Mouse (Mus musculus): Measurements from ENCODE around the gene Krtap20-2. TPM values are rescaled to one million over a fixed set of nuclear protein-coding genes. Genes with fewer than 3 reads are reported as not detected.
A peak's percentile ranks its signal among the peaks of the same experiment; 100 is the strongest.
"Not testable (repeated sequence)": the region's sequence is repeated elsewhere in the genome, so short reads cannot be mapped to it uniquely, and the experiment has no call there.

The Krtap20-2 gene
- not detected in 2 replicates for polyA plus RNA-seq (2014; fragmentation: Nextera tagmentation; extraction: Ambion mirVana)

GRCm38 (mm10) chr16:89205561-89205960 lies at the start of gene Krtap20-2:
TSS of gene Krtap20-2 (plus strand) at chr16:89205861.
- no peak within 1 kb of the TSS for H3K4me3 ChIP-seq (ENCODE audit: low read depth, low read length)
- H3K9me3 ChIP-seq (ENCODE audit: control insufficient read depth, low read length) = no peaks in the 10 kb centered on the region
- H3K36me3 ChIP-seq (ENCODE audit: control insufficient read depth, insufficient read depth, low read length) = no peaks in the 10 kb centered on the region
- H3K4me2 ChIP-seq = no peak within 1 kb of the TSS
- no peak for ATAC-seq (ENCODE audit: low FRiP score)
- DNase-seq (ENCODE audit: low spot score, missing footprints) = no peak
- no peak within 1 kb of the TSS for H3K27ac ChIP-seq (ENCODE audit: low read depth, low read length)
- H3K4me1 ChIP-seq (ENCODE audit: control insufficient read depth, insufficient read depth, low read length) = no peaks in the 10 kb centered on the region
- no peak within 1 kb of the TSS for H3K9ac ChIP-seq (ENCODE audit: low read length)
- H3K27me3 ChIP-seq (ENCODE audit: control insufficient read depth, insufficient read depth, low read length) = no peaks in the 10 kb centered on the region
- WGBS = 79% methylated on average over 1 of the region's 1 CpGs

GRCm38 (mm10) chr16:89157652-89158051 lies 48.0 kb upstream of the Krtap20-2 start, which contains the start of gene Gm9789:
TSS of gene Gm9789 (plus strand) at chr16:89157952.
- DNase-seq (ENCODE audit: low spot score, missing footprints) (peak; percentile 41), ATAC-seq (ENCODE audit: low FRiP score) (no peak)
- H3K9ac ChIP-seq (ENCODE audit: low read length) = no peak within 1 kb of the TSS
- no peaks in the 10 kb centered on the region for H3K36me3 ChIP-seq (ENCODE audit: control insufficient read depth, insufficient read depth, low read length)
- no peak within 1 kb of the TSS for H3K4me2 ChIP-seq
- H3K9me3 ChIP-seq (ENCODE audit: control insufficient read depth, low read length) = no peaks in the 10 kb centered on the region
- WGBS = 91% methylated on average over 4 of the region's 4 CpGs
- H3K4me3 ChIP-seq (ENCODE audit: low read depth, low read length) = no peak within 1 kb of the TSS
- no peaks in the 10 kb centered on the region for H3K4me1 ChIP-seq (ENCODE audit: control insufficient read depth, insufficient read depth, low read length)
- no peaks in the 10 kb centered on the region for H3K27me3 ChIP-seq (ENCODE audit: control insufficient read depth, insufficient read depth, low read length)
- no peak within 1 kb of the TSS for H3K27ac ChIP-seq (ENCODE audit: low read depth, low read length)

- H3K27ac ChIP-seq (ENCODE audit: low read depth, low read length); H3K4me1 ChIP-seq (ENCODE audit: control insufficient read depth, insufficient read depth, low read length); H3K9me3 ChIP-seq (ENCODE audit: control insufficient read depth, low read length); H3K9ac ChIP-seq (ENCODE audit: low read length); DNase-seq (ENCODE audit: low spot score, missing footprints); H3K4me2 ChIP-seq; H3K36me3 ChIP-seq (ENCODE audit: control insufficient read depth, insufficient read depth, low read length); H3K27me3 ChIP-seq (ENCODE audit: control insufficient read depth, insufficient read depth, low read length); H3K4me3 ChIP-seq (ENCODE audit: low read depth, low read length); ATAC-seq (ENCODE audit: low FRiP score): not testable (repeated sequence)
These were observed 36.5 kb upstream of the Krtap20-2 start, which contains the start of gene Gm7735 for GRCm38 (mm10) chr16:89169190-89169589. TSS of gene Gm7735 (plus strand) at chr16:89169490.

- Histone ChIP-seq H3K27me3 (ENCODE audit: control insufficient read depth, insufficient read depth, low read length) (no peaks in the 10 kb centered on the region), H3K9me3 (ENCODE audit: control insufficient read depth, low read length) (no peaks in the 10 kb centered on the region), H3K4me1 (ENCODE audit: control insufficient read depth, insufficient read depth, low read length) (no peaks in the 10 kb centered on the region), H3K9ac (ENCODE audit: low read length) (no peak within 1 kb of the TSS), H3K27ac (ENCODE audit: low read depth, low read length) (no peak within 1 kb of the TSS), H3K36me3 (ENCODE audit: control insufficient read depth, insufficient read depth, low read length) (no peaks in the 10 kb centered on the region), H3K4me3 (ENCODE audit: low read depth, low read length) (no peak within 1 kb of the TSS), H3K4me2 (no peak within 1 kb of the TSS)
- ATAC-seq (ENCODE audit: low FRiP score) (no peak), DNase-seq (ENCODE audit: low spot score, missing footprints) (peak; percentile 6)
- 79% methylated on average over 2 of the region's 2 CpGs for WGBS
These were observed 31.2 kb upstream of the Krtap20-2 start, which contains the start of gene 1110057P08Rik for GRCm38 (mm10) chr16:89174435-89174834. TSS of gene 1110057P08Rik (plus strand) at chr16:89174735.

GRCm38 (mm10) chr16:89188621-89189020 lies 17.0 kb upstream of the Krtap20-2 start:
- ATAC-seq (ENCODE audit: low FRiP score) (no peak), DNase-seq (ENCODE audit: low spot score, missing footprints) (no peak)
- H3K9ac ChIP-seq (ENCODE audit: low read length) = no peak overlapping the region
- H3K36me3 ChIP-seq (ENCODE audit: control insufficient read depth, insufficient read depth, low read length) = no peaks in the 10 kb centered on the region
- H3K27me3 ChIP-seq (ENCODE audit: control insufficient read depth, insufficient read depth, low read length) = no peaks in the 10 kb centered on the region
- no peaks in the 10 kb centered on the region for H3K4me1 ChIP-seq (ENCODE audit: control insufficient read depth, insufficient read depth, low read length)
- 87% methylated on average over 4 of the region's 4 CpGs for WGBS
- no peak overlapping the region for H3K27ac ChIP-seq (ENCODE audit: low read depth, low read length)
- H3K4me3 ChIP-seq (ENCODE audit: low read depth, low read length) = no peak overlapping the region
- no peaks in the 10 kb centered on the region for H3K9me3 ChIP-seq (ENCODE audit: control insufficient read depth, low read length)
- no peak overlapping the region for H3K4me2 ChIP-seq

Other genes with a start within 250 kb of the Krtap20-2 start
- gene Krtap16-3, start 243.0 kb upstream of the Krtap20-2 start, polyA plus RNA-seq (2014; fragmentation: Nextera tagmentation; extraction: Ambion mirVana) = not detected in 2 replicates
- gene Krtap22-2, start 195.1 kb upstream of the Krtap20-2 start, polyA plus RNA-seq (2014; fragmentation: Nextera tagmentation; extraction: Ambion mirVana) = not detected in 2 replicates
- not detected in 2 replicates for gene Gm10229, start 190.6 kb upstream of the Krtap20-2 start, polyA plus RNA-seq (2014; fragmentation: Nextera tagmentation; extraction: Ambion mirVana)
- not detected in 2 replicates for gene Krtap6-1, start 174.2 kb upstream of the Krtap20-2 start, polyA plus RNA-seq (2014; fragmentation: Nextera tagmentation; extraction: Ambion mirVana)
- gene Gm10228, start 164.4 kb upstream of the Krtap20-2 start, polyA plus RNA-seq (2014; fragmentation: Nextera tagmentation; extraction: Ambion mirVana) = not detected in 2 replicates
- not detected in 2 replicates for gene Krtap6-5, start 158.0 kb upstream of the Krtap20-2 start, polyA plus RNA-seq (2014; fragmentation: Nextera tagmentation; extraction: Ambion mirVana)
- not detected in 2 replicates for gene 1110025L11Rik, start 141.9 kb upstream of the Krtap20-2 start, polyA plus RNA-seq (2014; fragmentation: Nextera tagmentation; extraction: Ambion mirVana)
- gene Krtap6-3, start 121.8 kb upstream of the Krtap20-2 start, polyA plus RNA-seq (2014; fragmentation: Nextera tagmentation; extraction: Ambion mirVana) = not detected in 2 replicates
- gene Gm6358, start 65.0 kb upstream of the Krtap20-2 start, polyA plus RNA-seq (2014; fragmentation: Nextera tagmentation; extraction: Ambion mirVana) = not detected in 2 replicates
- not detected in 2 replicates for gene Gm10061, start 54.8 kb upstream of the Krtap20-2 start, polyA plus RNA-seq (2014; fragmentation: Nextera tagmentation; extraction: Ambion mirVana)
- not detected in 2 replicates for gene Gm9789, start 47.9 kb upstream of the Krtap20-2 start, polyA plus RNA-seq (2014; fragmentation: Nextera tagmentation; extraction: Ambion mirVana)
- gene Gm7735, start 36.4 kb upstream of the Krtap20-2 start, polyA plus RNA-seq (2014; fragmentation: Nextera tagmentation; extraction: Ambion mirVana) = not detected in 2 replicates
- gene 1110057P08Rik, start 31.1 kb upstream of the Krtap20-2 start, polyA plus RNA-seq (2014; fragmentation: Nextera tagmentation; extraction: Ambion mirVana) = not detected in 2 replicates
- gene Krtap21-1, start 198.0 kb downstream of the Krtap20-2 start, polyA plus RNA-seq (2014; fragmentation: Nextera tagmentation; extraction: Ambion mirVana) = not detected in 2 replicates
- not detected in 2 replicates for gene Krtap6-2, start 214.2 kb downstream of the Krtap20-2 start, polyA plus RNA-seq (2014; fragmentation: Nextera tagmentation; extraction: Ambion mirVana)

Data from midbrain, embryonic 11.5 days (tissue).